Mouse (Mus musculus) liver, adult (tissue): ENCODE data around the gene Olfr342.

Experiments used
- GATA4 ChIP-seq: IDR thresholded peaks from 2 replicates; pipeline ENCODE4 v1.6.1; 2014; ENCODE audit warnings: mild to moderate bottlenecking, low read length; ENCODE audit not compliant: insufficient replicate concordance

Gene Olfr342

DNA sequence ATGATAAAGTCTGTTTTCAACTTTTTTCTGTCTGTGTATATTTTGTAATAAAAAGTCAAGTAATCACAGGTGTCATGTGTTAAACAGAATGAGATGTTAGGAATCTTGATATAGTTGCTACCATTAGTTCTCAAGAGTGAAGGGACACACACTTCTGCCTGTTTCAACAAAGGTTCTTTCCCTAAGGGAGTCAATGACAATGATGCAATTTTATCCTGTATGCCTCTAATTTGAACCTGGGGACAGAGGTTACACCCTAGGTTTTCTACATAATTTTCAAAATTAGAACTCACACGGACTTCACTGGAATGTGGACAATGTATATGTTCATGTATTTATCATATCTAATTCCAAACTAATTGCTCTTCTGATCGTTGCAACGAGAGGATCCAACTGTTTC lies at the start of gene Olfr342:
Gene Olfr342 (plus strand): TSS at position 301 of the 400 bp plus-strand sequence.
- TF ChIP-seq GATA4: no peak

DNA sequence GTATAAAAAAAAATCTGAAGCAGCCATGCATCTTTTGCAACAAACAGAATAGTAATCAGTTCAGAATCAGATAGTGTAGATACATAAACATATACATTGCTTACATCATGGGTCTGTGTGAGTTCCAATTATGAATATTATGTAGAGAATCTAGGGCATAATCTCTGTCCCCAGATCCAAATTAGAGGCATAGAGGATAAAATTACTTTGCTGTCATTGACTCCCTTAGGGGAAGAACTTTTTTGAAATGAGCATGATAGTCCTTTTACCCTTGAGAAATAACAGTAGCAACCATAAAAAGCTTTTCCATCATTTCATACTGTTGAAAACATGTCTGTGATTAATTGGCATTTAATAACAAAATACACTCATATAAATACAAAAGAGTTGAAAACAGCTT lies 42.4 kb upstream of the Olfr342 start, which contains the start of gene Olfr341:
Gene Olfr341 (minus strand): TSS at position 101 of the 400 bp plus-strand sequence.
- TF ChIP-seq GATA4: no peak

GRCm38 (mm10) chr2:36565156-36565555 lies 40.4 kb downstream of the Olfr342 start:
- no peak for TF ChIP-seq GATA4

DNA sequence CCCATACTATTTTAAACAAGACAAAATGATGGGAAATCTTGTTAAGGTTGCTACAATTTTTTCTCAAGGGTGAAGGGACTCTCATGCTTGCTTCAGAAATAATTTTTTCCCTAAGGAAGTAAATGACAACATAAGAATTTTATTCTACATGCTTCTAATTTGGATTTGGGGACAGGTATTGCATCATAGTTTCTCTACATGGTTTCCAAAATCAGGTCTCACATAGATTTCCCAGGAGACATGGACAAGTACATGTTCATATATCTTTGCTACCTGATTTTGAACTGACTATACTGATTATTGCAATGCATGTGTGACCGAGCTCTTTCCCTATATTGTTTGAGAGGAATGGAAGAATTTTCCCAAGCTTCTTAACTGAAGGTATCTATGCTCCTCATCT lies 41.6 kb downstream of the Olfr342 start, which contains the start of gene Olfr344:
Gene Olfr344 (plus strand): TSS at position 301 of the 400 bp plus-strand sequence.
- TF ChIP-seq GATA4: no peak

DNA sequence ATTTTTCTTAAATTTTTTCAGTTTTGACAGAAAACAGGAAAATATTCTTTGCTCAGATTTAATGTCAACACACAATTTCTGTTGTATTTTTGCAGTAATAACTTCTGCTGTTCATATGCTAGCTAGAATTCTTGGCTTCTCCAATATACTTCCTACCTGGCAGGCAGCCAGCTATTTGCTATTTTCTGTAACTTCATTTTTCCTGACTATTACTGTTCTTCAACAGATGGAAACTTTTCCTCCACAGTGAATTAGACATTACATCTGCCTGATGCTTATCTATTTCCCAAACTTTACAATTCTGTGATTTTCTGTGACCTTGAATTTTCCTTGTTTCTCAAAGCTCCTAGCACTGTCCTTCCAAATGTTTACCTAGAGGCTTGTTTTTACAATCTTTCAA lies 42.2 kb downstream of the Olfr342 start:
- no peak for TF ChIP-seq GATA4

- no peak for TF ChIP-seq GATA4
These were observed 43.0 kb downstream of the Olfr342 start for GRCm38 (mm10) chr2:36567845-36568244.
